Mouse (Mus musculus): ENCODE data around the gene Prap1.

DNA sequence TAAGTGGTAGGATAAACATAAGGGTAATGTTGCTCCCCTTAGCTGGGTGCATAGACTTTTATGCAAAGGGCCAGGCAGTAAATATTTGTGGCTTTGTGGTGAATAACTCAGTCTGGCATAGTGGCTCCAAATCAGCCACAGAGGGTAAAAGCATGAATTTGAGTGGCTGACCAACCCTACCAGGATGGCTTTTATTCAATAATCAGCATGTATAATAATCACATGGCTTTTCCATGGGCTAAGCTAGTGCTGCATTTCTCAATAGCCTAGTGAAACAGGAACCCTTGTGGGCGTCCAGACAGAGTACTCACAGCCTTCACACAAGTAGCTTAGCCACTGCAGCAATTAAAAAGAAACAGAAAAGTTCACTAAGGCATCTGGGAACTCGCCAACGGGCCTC is 18.7 kb downstream of the Prap1 start:
- TF ChIP-seq GATA1 (IDR thresholded peaks at IDR 0.05; ENCODE audit: borderline replicate concordance, low read length): no peak
- no peak for TF ChIP-seq FLI1 (IDR thresholded peaks at IDR 0.05; ENCODE audit: low read length)
